Mouse (Mus musculus) ES-CJ7 (cell line): Measurements from ENCODE around the gene 2410004B18Rik.

ENCODE experiments used
- DNase-seq: peaks from one replicate; pipeline ENCODE4 v3.0.0; 2011; ENCODE audit warnings: low read depth, low spot score

Gene 2410004B18Rik

DNA sequence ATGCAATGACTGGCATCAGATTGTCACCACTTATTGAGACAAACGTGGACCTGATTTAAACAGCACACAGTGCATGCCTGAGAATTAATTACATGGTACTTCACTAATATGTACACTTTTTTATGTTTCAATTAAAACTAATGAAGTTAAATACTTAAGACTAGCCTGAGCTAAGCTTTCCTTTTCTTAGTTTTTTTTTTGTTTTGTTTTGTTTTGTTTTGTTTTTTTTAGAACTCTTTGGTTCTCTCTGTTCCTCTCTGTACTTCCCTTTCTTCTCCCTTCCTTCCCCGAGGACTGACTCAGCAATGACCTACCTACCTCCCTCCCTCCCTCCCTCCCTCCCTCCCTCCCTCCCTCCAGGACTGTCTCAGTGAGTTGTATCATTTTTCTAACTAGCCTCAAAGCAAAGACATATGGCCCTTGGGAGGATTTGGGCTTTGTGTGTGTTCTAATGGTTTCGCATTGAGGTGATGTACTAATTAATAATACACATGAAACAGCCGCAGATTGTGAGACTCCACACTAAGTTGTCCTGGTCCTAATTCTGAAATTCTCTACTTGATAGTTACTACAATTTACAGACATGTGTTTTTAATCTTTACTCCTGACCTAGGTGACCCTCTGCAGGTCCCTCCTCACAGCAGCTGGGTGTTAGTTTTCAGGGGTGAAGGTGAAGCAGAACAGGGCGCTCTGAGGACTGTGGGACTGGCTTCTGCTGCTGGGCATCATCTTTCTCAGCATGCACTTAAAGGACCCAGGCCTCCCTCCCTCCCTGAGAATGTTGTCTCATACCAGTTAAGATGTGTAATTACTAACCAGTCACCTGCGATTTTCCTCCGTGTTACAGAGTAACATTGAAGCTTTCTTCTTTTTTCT lies 8.1 kb upstream of the 2410004B18Rik start:
- no peak for DNase-seq

DNA sequence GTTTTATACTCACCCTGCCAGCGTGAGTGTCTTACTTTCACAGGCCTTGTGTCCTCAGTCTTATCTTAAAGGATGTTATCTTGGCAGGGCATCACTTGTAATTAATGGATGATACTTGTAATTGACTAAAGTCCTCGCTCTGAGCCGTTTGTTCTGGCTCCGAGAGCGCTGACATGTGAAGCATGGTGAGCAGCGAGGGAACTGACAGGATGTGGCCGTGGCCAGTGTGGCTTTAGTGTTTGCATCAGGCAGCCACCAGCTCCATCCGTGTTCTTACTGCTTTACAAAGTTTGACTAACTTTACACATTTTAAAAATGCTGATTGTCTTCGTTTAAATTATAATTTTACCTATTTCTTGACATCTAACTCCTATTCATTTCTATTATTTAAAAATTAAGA lies 4.0 kb upstream of the 2410004B18Rik start:
- no peak for DNase-seq

DNA sequence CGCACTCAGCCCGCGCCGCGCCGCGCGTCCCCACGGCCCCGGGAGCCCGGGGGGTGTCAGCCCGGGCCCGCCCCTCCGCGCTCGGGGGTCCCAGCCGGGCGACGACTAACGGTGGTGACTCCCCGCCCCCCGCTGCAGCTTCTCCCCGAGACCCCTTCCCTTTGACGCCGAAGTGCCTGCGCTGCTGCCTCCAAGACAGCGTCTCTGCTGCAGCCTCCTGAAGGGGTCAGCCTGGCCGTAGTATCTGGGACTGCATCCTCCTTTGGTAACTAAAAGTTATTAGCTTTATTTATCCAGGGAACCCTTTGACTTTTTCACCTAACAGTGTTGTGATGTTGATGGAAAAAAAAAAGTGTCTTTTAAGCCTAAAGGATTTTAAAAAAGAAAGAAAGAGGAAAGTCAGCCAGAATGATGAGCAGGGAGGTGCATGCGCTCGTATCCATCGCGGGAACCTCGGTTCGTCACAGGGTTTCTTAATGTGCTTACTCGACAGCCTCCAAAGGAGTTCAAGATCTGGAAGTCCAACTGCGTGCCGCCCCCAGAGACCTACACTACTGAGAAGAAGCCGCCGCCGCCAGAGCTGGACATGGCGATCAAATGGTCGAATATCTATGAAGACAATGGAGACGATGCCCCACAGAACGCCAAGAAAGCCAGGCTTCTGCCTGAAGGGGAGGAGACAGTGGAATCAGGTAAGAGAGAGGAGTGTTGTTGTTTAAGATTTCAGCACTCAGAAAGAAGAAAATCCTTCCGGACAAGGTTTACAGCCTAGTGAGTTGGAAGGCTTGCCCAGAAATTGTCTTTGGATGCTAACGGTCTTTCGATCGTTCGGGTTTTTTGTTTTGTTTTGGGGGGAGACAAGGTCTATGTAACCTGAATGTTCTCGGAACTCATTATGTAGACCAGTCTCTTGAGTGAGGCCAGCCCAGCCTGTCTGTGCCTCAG lies 863 bp downstream of the 2410004B18Rik start:
- DNase-seq = no peak

DNA sequence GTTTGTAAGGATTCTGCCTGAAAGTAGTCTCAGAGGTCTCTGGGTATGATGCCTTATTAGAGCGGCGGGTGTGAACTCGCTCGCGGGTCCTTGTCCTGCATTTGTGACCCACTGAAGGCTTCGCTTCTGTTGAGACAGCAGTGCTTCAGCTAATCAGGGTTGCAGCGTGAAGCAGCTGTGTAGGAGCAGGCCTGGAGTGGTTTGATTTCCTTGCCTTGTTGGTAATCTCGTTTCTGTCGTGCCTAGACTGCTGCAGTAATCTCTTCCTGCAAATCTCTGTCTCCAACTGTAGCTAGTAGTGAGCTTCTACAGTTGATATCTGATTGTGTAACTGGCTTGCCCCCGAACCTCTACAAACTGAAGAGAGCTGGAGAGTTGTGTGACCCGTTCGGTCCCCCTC lies 1.6 kb downstream of the 2410004B18Rik start:
- DNase-seq = no peak

DNA sequence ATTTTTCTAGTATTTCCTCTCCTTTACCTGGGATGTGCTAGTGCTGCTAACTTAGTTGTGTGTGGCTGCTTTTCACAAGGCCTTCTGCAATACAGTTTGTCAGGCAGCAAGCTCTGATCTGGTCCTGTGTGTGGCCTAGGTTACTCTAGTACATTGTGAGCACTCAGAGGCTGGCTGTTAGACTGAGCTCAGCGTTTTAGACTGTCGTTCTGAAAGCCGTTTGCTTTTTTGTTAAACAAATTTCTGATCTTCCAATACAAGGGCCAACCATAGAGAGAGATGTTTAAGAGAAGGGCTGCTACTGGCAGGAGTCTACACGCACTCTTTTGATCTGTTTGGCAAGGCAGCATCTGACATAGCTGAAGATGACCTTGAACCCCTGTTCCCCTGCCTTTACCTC lies 2.2 kb downstream of the 2410004B18Rik start:
- peak; percentile 37 for DNase-seq

DNA sequence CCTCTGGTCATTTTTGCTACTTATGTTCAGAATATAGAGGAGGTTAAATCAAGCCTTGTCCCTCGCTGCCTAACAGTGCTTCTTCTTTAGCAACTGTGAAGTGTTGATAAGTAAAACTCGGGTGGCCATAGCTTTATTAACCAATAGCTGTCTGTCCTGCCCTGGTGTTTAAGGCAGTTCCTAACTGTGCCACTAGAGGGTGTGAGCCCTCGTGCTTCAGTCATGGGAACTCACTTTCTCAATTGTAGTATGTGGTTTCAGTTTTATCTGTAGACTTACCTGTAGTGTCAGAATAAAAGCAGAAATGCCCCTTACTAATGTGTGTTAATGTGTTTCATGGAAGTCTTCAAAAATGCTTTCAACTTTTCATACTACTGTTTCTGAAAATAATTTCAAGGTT lies 4.2 kb downstream of the 2410004B18Rik start:
- peak; percentile 80 for DNase-seq

DNA sequence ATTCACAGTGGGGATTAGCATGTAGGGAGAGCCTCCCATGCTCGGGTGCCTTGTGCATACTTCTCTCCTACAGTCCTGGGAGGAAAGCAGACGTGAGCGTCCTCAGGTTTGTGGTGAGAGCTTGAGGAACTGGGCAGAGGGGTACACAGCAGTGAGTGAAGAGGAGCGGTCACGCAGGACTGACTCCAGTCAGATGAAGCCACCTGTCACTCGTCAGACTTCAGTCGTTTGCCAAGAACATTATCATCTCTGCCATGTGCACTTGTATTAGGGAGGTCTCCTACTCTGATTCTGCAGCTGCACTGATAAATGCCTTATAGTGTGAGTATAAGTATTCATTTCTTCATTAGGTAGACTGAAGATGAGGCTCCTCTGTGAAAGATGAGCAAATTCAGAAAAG lies 6.5 kb downstream of the 2410004B18Rik start:
- DNase-seq = no peak

DNA sequence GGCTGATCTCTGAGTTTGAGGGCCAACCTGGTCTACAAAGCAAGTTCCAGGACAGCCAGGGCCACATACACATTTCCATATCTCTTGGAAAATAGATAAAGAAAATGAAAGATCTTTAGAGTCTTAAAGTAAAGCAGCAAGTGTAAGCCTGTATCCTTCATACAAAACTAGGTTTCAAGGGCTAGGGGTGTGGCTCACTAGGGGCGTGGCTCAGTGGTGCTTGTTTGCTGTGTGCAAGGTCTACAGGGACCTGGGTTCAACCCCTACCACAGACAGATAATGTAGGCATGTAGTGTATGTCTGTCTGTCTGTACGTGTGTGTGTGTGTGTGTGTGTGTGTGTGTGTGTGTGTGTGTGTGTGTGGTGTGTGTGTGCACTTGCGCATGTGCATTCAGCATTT lies 8.1 kb downstream of the 2410004B18Rik start:
- DNase-seq = no peak

DNA sequence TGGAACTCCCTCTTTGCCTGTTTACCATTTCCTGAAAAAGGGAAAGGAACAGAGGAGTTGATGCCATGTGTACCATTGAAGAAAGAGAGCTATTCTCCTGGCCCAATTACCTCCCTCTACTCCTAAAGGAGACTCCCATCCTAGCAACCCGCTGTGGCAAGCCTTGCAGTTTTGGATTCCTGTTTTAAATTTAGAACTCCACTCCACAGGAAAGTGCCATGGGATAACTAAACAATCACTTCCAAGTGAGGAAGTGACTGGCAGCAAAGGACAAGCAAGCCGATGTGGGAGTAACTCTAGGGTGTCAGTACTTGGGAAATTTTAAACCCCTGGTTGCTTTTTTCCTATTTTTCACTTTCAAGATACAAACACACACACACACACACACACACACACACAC lies 8.8 kb downstream of the 2410004B18Rik start:
- DNase-seq = no peak

DNA sequence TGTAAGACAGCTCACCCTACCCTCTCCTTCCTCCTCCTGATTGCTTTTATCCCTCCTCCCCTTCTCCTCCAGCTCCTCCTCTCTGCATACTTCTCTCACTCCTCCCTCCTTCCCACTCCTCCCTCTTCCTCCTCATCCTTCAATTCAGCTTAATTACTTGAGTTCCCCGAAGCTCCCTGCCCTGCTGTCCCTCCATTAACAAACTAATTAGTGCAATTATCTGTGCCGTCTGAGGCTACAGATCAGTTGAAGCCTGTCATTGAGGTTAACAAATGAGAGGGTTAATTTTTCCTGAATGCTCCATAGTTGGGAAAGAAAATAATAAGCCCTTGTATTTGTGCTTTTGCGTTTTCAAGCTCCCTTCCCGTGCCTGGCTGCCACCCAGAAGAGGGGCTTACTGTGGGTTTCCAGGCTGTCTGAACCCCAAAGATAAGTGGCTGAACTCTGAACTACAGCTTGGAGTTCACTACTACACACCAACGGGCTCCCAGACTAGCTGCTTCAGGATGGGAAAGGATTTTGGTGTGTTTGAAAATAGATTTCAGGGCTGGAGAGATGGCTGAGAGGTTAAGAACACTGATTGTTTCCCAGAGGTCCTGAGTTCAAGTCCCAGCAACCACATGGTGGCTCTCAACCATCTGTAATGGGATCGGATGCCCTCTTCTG lies 9.9 kb downstream of the 2410004B18Rik start:
- DNase-seq = no peak

DNA sequence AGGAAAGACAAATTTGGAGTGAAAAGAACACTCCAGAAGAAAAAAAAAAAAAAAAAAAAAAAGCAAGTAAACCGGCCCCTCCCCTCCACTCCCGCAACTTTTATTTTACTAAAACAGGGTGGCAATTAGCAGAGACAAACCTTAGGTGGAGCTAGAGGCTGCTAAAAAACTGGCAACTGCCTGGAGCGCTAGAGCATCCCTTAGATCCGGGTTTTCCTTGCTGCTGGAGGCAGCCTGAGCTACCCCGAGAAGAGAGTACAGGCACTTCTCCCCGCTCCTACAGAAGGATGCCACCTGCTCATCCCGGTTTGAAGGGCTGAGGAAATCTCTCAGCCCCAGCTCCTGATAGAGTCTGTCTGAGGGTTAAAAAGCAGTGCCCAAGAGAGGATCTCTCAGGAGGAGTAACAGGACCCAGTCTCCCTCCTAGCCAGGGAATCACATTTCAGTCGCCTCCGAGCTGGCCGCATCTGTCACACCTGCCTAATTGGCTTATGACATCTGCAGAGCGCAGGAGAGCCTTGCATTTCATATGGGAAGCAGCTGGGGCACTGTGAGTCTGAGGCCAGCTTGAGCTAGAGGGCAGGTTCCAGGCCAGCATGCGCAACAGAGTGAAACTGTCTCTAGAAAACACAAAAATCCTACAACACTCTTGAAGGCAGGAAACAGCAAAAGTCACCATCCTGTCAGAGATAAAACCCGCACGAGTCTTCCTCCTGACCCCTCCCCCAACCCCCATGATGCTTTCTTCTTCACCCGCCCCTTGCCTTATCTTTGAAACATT lies 12.4 kb downstream of the 2410004B18Rik start:
- DNase-seq = peak; percentile 82

DNA sequence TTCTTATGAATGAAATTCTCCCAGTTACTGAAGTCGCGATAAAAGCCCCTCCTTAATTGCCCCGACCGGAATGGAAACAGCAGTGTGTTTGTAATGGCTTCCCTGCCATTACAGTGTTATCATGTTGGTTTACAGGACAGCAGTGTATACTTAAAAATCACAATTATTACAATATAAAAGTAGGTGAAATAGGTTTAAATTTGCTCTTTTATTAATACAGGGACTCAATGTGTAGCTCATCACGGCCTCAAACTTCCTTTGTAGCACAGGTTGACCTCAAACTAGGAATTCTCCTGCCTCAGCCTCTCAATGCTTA lies 13.0 kb downstream of the 2410004B18Rik start:
- DNase-seq = no peak

DNA sequence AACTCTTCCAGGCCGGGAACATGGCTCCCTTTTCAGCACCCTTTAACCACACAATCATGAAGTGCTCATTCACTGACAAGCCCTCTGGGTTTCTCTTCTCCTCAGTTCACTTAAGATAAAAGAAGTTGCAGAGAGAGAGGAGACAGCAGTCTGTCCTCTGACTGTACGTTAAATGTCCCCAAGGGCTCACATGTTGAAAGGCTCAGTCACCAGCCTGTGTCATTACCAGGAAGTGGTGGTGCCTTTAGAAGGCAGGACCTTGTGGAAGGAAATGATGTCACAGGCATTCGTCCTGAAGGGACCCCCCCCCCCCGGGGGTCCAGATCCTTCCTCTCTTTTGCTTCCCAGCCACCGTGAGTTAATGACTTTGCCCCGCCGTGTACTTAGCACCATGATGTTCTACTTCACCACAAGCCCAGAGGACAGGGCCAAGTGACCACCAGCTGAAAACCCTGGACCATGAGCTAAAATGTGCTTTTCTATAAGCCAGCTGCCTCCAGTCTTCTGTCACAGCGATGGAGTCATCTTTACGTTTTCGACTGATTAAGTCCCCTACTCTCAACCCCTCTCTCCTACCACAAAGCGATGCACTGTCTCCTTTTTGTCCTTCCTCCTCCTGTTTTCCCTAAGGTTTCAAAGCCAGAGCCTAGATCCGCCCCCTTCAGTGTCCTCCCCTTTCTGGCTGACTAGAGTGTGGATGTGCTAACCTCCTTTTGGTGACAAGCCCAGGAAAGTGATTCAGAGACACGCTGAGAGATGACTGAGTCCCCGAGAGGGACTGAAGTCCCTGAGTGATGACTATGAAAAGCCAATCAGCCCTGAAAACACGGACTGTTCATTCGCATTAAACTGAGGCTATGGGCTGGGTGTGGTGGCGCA lies 13.7 kb downstream of the 2410004B18Rik start:
- DNase-seq = no peak

DNA sequence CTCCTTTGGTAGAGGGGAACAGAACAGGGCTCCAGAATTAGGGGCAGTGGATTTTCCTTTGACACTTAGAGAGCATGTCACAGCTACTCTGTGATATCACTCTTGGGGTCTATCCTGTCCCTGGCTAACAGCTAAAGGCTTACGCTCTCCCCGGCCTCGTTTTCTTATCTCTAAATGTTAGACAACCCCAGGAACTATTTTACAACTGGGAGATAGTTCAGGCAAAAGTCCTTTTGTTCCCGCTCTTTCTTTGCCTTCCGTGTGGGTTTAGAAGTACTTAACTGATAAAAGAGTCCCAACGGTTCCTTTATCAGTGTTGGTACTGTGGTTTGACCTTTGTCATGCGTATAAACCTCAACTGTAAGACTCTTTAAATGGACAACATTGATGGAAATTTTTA lies 15.1 kb downstream of the 2410004B18Rik start:
- no peak for DNase-seq

DNA sequence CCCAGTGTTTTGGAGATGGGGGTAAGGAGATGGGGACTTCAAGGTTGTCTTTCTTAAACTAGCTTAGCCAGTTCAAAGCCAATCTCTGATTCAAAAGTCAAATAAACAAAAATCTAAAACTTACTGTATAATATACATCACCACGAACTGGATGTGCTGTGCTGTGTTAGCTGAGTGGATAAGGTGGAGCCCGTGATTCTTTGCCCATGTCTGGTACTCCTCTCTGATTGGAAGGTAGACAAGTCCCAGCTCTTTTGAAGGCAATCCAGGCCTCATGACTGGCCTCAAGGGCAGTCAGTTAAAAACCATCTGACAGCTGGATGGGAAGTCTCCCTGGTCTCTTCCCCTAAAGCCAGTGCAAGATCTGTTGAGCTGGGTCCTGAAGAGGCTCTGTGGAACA lies 15.6 kb downstream of the 2410004B18Rik start:
- DNase-seq = no peak

DNA sequence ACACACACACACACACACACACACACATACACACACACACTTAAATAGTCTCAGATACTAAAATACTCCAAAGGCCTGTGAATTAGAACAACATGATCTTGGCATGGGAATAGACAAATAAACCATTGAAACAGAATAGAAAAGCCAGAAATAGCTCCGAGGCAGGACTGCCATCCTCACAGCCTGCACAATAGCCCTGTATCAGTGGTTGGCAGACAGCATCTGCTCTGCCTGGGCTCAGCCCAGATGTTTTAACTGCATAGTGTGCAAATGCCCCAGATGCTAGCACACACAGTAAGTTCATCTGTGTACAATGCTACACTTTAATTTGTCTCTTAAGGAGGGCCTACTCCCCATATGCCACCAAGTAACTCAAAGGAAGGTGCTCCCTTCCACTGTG lies 22.0 kb downstream of the 2410004B18Rik start:
- no peak for DNase-seq

DNA sequence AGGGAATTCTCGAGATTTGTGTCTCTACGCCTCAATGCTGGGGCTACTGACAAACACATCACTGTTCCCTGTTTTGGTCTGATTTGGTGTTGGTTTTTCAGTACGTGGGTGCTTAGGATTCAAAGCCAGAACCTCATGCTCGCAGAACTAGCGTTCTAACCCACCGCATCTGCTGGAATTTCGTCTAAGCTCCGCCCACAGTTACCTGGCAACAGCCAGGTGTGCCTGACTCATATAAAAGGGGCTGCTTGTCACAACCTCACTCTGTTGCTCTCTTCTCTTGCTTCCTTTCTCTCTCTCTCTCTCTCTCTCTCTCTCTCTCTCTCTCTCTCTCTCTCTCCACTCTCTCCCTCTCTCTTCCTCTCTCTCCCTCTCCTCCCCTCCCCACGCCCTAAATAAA lies 24.6 kb downstream of the 2410004B18Rik start:
- peak; percentile 61 for DNase-seq

DNA sequence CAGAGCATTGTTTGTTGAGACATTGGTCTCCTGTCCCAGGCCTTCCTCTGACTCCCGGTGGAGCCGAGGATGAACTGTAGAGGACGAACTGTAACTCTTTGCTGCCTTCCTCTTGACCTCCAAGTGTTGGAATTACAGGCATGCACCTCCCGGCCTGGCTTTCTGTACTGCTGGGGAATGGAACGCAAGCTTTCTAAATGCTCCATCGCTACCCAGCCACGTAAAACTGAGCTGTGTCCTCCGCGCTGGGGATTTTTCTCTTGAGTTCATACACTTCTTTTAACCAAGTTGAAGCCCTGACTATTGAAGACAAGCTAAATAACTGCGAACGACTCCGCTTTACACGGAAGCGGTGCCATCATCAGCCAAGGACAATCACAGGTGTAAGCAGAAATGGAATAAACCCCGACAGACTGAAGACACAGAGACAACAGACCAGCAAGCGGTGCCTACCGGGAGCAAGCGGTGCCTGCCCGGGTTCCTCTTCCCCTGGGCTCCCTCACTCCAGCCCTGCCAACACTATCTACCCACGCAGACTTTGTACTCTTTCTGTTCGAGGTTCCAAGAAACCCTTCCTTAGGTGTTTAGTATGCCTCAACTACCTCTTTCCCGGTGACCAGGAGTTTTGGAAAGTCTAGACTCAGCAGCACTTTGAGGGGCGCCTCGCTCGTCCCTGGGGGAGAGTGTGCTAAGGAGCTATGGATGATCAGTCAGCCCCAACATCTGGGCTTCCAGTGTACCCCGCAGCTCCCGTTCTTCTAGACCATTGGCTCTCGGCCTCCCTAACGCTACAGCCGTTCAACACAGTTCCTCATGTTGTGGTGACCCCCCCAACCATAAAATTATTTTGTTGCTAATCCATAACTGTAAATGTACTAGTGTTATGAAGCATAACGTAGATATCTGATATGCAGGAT lies 25.5 kb downstream of the 2410004B18Rik start:
- DNase-seq = peak; percentile 30

DNA sequence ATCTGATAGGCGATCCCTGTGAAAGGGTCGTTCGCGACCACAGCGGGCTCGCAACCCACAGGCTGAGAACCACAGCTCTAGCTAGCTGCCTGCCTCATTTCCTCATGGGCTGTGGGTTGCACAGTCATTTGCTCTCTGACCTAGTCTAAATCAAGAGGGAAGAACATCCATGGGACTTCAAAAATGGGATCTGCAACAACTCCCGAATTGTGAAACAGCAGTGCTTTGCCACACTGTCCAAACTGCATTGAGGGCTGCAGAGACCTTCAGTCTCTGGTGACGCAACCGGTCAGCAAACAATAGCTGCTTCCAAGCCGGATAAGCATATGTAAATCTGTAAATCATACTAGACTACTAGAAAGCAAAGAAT lies 26.2 kb downstream of the 2410004B18Rik start:
- DNase-seq = no peak
